Mouse (Mus musculus) regulatory T cell (primary cell): ENCODE data around the gene Ly6g6d.

Experiments
- in situ Hi-C: fragments of 300-600 bp; cut with MboI, MseI; formaldehyde crosslinking; loops from one replicate; pipeline ENCODE4 v1.15.1; 2025; ENCODE audit warnings: high pct_unique_total_duplicates

Gene Ly6g6d

GRCm38 (mm10) chr17:35100196-35100765 is 22.4 kb upstream of the Ly6g6d start:
- in situ Hi-C loops, result no loop called here

- in situ Hi-C loops, result no loop called here
These were observed 19.3 kb upstream of the Ly6g6d start for GRCm38 (mm10) chr17:35097164-35097655.

- in situ Hi-C loops, result no loop called here
These were observed 18.7 kb upstream of the Ly6g6d start for GRCm38 (mm10) chr17:35096597-35096996.

- in situ Hi-C loops, result no loop called here
These were observed 16.9 kb upstream of the Ly6g6d start for GRCm38 (mm10) chr17:35094475-35095365.

- in situ Hi-C loops, result no loop called here
These were observed 14.7 kb upstream of the Ly6g6d start for GRCm38 (mm10) chr17:35092403-35093198.

GRCm38 (mm10) chr17:35090166-35090932 is 12.5 kb upstream of the Ly6g6d start:
- in situ Hi-C loops, result no loop called here

- in situ Hi-C loops, result no loop called here
These were observed 11.2 kb upstream of the Ly6g6d start, which contains the start of gene Abhd16a for GRCm38 (mm10) chr17:35088825-35089644. Abhd16a (plus strand) TSS chr17:35089263.

GRCm38 (mm10) chr17:35088151-35088550 is 10.3 kb upstream of the Ly6g6d start:
- in situ Hi-C loops, result no loop called here

GRCm38 (mm10) chr17:35085208-35085865 is 7.5 kb upstream of the Ly6g6d start, which contains the start of gene Ly6g6f:
Ly6g6f (minus strand) TSS chr17:35085610.
- in situ Hi-C loops, result no loop called here

- in situ Hi-C loops, result no loop called here
These were observed 6.1 kb upstream of the Ly6g6d start for GRCm38 (mm10) chr17:35083929-35084497.

- in situ Hi-C loops, result no loop called here
These were observed 5.1 kb upstream of the Ly6g6d start for GRCm38 (mm10) chr17:35082841-35083576.

GRCm38 (mm10) chr17:35080710-35081109 is 2.8 kb upstream of the Ly6g6d start:
- in situ Hi-C loops, result no loop called here

GRCm38 (mm10) chr17:35080248-35080647 is 2.4 kb upstream of the Ly6g6d start:
- in situ Hi-C loops, result no loop called here

- in situ Hi-C loops, result no loop called here
These were observed 1.9 kb upstream of the Ly6g6d start for GRCm38 (mm10) chr17:35079778-35080177.

- in situ Hi-C loops, result no loop called here
These were observed 580 bp downstream of the Ly6g6d start for GRCm38 (mm10) chr17:35077285-35077684.

GRCm38 (mm10) chr17:35076507-35077176 is 1.2 kb downstream of the Ly6g6d start, which contains the start of gene Ly6g6e:
Ly6g6e (plus strand) TSS chr17:35076902.
- in situ Hi-C loops, result no loop called here

- in situ Hi-C loops, result no loop called here
These were observed 3.8 kb downstream of the Ly6g6d start for GRCm38 (mm10) chr17:35074097-35074496.

- in situ Hi-C loops, result no loop called here
These were observed 6.4 kb downstream of the Ly6g6d start for GRCm38 (mm10) chr17:35071454-35071853.
